Mouse (Mus musculus) kidney, adult 2 months (tissue): Measurements from ENCODE around the gene Gm20906. TPM values are rescaled to one million over a fixed set of nuclear protein-coding genes. Genes with fewer than 3 reads are reported as not detected.
"Not testable (repeated sequence)": the region's sequence is repeated elsewhere in the genome, so short reads cannot be mapped to it uniquely, and the experiment has no call there.

Experiments used
- DNase-seq: peaks from one replicate; pipeline ENCODE4 v3.0.0; 2021
- H3K27ac ChIP-seq: fragments of 200-500 bp; 2 replicates; pipeline ENCODE4 v1.5.1; 2012; ENCODE audit warnings: low read depth, low read length, control low read depth, inconsistent platforms; ENCODE audit not compliant: insufficient read depth
- H3K27me3 ChIP-seq: fragments of 200-500 bp; replicated peaks from 2 replicates; pipeline ENCODE4 v1.6.1; 2012; ENCODE audit warnings: mild to moderate bottlenecking, moderate library complexity, low read length, inconsistent platforms; ENCODE audit not compliant: control insufficient read depth, insufficient read depth
- H3K36me3 ChIP-seq: fragments of 200-500 bp; 2 replicates; pipeline ENCODE4 v1.6.1; 2012; ENCODE audit warnings: mild to moderate bottlenecking, moderate library complexity, low read length, inconsistent platforms; ENCODE audit not compliant: control insufficient read depth, insufficient read depth
- H3K4me1 ChIP-seq: fragments of 200-500 bp; 2 replicates; pipeline ENCODE4 v1.6.1; 2011; ENCODE audit warnings: low read length; ENCODE audit not compliant: control insufficient read depth, insufficient read depth
- H3K4me3 ChIP-seq: fragments of 200-500 bp; 2 replicates; pipeline ENCODE4 v1.5.1; 2011; ENCODE audit warnings: mild to moderate bottlenecking, low read depth, low read length, control low read depth; ENCODE audit not compliant: insufficient read depth
- WGBS: fragments of 180-500 bp; shearing (Covaris S2); methylation state at CpG from one replicate; pipeline ENCODE4 v1.1.7; 2018; 5-methylcytosine and 5-hydroxymethylcytosine counted together
- polyA plus RNA-seq: library from polyadenylated mRNA; depleted of rRNA; stranded (reverse); fragments of >200 nt; gene quantifications from 2 replicates; pipeline ENCODE4 v1.2.3, GENCODE M21; 2012; rRNA removed

Gene Gm20906
- polyA plus RNA-seq, result not detected in 2 replicates

DNA sequence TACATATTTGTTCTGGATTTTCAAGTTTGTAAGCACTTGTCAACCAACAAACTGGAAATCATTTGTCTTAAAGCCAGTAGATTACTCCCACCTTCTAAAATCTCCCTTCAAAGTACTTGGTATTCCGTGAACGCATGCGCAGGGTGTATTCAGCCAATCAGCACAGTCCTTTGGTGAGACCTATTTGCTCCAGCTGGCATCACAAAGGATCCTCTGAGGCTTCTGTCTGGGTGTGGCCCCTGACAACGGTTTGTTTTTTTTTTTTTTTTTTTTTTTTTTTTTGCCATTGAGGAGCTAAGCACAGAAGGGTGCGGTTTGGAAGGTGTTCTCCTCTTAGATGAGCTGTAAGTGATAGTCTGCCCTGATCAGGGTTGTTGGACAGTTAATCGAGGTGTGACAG, at the start of gene Gm20906:
Gm20906 (plus strand) TSS at position 301 of the 400 bp plus-strand sequence.
- WGBS, result no CpG with 5 or more reads among the region's 6 CpGs
- not testable (repeated sequence) for H3K27ac ChIP-seq, H3K36me3 ChIP-seq, H3K27me3 ChIP-seq, H3K4me1 ChIP-seq, DNase-seq, H3K4me3 ChIP-seq
